Mouse (Mus musculus) gastrocnemius, adult 2 months (tissue): ENCODE results near the gene Vmn1r183. TPM values are rescaled to one million over a fixed set of nuclear protein-coding genes. Genes with fewer than 3 reads are reported as not detected.
"Not testable (repeated sequence)": the region's sequence is repeated elsewhere in the genome, so short reads cannot be mapped to it uniquely, and the experiment has no call there.

Experiments
- DNase-seq: peaks from one replicate; pipeline ENCODE4 v3.0.0; 2022
- H3K27ac ChIP-seq: fragments of 200-600 bp; 2 replicates; pipeline ENCODE4 v1.8.1; 2022; ENCODE audit warnings: mild to moderate bottlenecking
- H3K4me3 ChIP-seq: fragments of 200-600 bp; 2 replicates; pipeline ENCODE4 v1.8.1; 2022; ENCODE audit warnings: mild to moderate bottlenecking, moderate library complexity
- CTCF ChIP-seq: fragments of 200-600 bp; IDR thresholded peaks from 2 replicates; pipeline ENCODE4 v1.8.1; 2022; ENCODE audit warnings: antibody characterized with exemption, mild to moderate bottlenecking, moderate library complexity
- intact Hi-C: fragments of 180-260 bp; cut with DNase I; formaldehyde crosslinking; loops from one replicate; pipeline ENCODE4 v1.15.1; 2025
- long read RNA-seq, 2 experiments: library from polyadenylated mRNA; stranded (forward); transcript quantifications; one replicate each; pipeline ENCODE4 v2.0.0; 2021
- total RNA-seq, 2 experiments: library from RNA; stranded (reverse); gene quantifications; 2 replicates each; pipeline ENCODE4 v1.2.3; 2021

Vmn1r183 gene
- not detected for total RNA-seq
- long read RNA-seq, experiment 1 = 0 reads
- long read RNA-seq, experiment 2 = 0 reads

DNA sequence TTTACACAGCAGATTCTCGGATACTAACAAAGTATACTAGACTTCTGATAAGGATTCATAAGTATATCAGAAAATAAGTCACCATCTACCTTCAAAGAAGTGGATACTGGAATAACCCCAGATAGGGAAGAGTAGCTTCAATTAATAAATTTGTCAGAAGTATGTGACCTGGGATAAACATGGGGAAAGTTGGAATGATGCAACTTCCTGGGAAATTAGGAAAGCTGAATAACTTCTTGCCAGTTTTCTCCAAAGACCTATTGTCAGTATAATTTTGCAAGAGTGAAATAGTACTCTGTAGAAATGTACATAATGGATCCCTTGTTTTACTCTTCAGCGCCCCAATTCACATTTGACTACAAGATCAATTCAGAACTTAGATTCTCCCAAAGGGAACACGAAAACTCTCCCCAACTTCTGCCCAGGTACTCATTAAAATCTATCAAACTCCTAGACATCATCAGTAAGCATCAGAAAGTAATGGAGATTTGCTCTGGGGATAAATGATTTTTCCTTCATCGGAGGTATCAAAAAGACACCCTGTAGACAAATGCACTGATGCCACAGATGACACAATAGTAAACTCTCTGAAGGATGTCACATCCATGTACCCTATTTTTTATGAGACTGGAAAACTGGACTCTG lies at the start of gene Vmn1r183:
Vmn1r183 (plus strand) TSS at position 595 of the 645 bp plus-strand sequence.
- H3K4me3 ChIP-seq = no peak within 1 kb of the TSS
- H3K27ac ChIP-seq = no peak within 1 kb of the TSS
- intact Hi-C loops = no loop called here
- no peak for DNase-seq
- TF ChIP-seq CTCF = no peak

DNA sequence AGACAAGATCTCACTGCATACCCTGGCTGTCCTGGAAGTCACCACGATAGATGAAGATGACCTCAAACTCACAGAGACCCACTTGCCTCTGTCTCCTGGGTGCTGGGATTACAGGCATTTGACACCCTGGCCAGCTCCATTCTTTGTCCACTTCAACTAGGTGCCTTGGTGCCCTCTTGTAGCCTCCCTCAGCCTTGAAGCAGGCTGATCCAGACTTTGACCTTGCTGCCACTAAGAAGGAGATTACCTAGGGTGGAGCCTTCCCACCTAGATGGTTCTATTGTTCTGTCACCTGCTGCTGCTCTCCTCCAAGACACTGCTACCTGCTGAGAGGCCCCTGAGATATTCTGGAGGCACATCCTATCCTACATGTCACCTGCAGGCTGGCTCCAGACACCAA lies 21.4 kb downstream of the Vmn1r183 start:
- H3K4me3 ChIP-seq, H3K27ac ChIP-seq, intact Hi-C loops, DNase-seq: not testable (repeated sequence)

DNA sequence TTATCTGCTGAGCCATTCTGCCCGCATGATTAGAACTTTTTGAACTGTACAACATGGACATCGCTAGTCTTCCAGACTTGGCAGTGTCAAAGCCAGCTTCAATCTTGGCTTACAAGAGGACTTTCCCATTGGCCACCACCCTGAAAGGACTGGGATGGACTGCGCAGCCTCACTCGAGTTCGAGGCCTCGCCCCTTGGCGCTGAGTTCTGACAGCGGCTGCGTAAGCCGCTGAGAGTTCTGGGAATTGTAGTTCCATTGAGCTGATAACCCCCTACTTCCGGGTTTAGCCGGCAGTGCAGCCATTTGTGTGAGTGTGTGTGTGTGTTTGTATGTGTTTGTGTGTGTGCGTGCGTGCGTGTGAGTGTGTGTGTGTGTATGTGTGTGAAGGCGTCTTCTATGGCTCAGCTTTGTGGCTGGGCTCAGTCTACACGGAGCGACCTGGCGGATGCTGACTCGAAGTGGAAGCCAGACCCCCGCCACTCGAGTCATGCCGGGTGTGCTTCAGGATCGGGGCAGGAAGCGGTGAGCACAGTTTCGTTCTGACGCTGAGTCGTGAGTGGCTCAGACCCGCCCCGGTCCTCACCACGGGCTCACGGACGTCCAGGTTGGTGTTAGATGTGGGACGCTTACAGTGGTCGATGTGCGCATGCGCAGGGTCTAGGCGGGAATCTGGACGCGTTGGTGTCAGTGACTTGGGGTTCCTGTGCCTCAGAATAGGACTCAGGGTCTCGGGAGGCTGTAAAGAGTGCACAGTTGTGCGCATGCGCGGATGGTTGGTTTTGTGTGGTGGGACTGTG lies 28.8 kb downstream of the Vmn1r183 start, which contains the start of gene Zfp180:
Zfp180 (plus strand) TSS at position 291 of the 798 bp plus-strand sequence.
- H3K4me3 ChIP-seq = peak within 1 kb of the TSS; percentile 81
- TF ChIP-seq CTCF = no peak
- peak; percentile 98 for DNase-seq
- H3K27ac ChIP-seq = peak within 1 kb of the TSS; percentile 88
- intact Hi-C loops = loop anchor here (2.0 to 5.0 kb wide), 3 partner anchors 31 to 175 kb away; partner anchors contain the start of gene Zfp112

DNA sequence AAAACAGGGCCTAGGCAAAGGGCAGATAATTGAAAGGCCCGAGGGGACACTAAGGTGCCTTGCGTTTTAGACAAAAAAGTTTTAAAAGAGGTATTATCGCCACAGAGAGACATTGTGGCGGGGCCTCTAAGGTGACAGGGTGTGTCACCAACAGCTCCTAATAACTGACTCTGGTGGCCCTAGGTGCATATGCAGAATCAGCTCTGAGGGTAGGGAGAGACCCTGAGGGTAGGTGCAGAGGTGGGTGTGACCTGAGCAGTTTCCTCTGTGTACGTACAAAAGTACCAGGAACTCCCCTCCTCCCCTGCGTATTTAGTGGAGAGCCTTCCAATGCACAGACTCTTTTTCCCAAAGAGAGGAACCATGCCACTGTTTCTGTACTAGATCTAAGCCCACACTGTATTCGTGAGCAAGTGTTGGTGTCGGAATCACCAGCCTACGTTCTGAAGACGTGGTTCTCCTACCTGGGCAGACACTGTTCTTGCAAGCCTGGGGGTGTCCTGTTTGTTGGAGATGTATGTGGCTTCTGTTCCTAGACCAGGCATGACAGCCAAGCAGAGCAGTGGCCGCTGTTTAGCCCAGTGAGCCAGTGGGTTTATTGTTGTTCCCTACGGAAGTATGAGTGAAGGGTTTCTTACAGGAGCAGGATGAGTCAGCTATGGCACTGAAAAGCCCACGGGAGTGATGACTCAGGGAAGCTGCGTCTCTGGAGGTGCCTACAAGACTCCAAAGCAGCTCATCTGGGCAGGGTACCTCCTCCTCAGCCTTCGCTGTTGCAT lies 29.6 kb downstream of the Vmn1r183 start:
- no peak for DNase-seq
- Histone ChIP-seq H3K27ac (peak overlapping the region; percentile 88), H3K4me3 (peak overlapping the region; percentile 81)
- TF ChIP-seq CTCF = no peak
- intact Hi-C loops = loop anchor here (2.0 to 5.0 kb wide), 2 partner anchors 30 to 175 kb away; partner anchors contain the start of gene Zfp112

DNA sequence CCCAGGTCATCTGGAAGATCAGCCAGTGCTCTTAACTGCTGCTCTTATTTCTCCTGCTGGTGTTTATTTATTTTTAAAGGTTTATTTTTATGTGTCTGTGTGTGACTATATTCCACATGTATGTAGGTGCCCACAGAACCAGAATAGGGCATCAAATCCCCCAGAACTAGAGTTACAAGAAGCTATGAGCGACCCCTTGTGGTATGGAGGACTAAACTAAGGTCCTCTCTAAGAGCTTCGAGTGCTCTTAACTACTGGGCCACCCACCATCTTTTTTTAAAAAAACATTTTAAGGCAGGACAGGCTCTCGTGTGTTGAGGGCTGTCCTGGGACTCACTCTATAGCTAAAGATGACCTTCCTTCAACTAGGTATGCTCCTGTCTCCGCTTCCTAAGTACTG lies 33.8 kb downstream of the Vmn1r183 start:
- TF ChIP-seq CTCF = no peak
- Histone ChIP-seq H3K4me3 (no peak overlapping the region), H3K27ac (no peak overlapping the region)
- intact Hi-C loops = no loop called here
- no peak for DNase-seq

DNA sequence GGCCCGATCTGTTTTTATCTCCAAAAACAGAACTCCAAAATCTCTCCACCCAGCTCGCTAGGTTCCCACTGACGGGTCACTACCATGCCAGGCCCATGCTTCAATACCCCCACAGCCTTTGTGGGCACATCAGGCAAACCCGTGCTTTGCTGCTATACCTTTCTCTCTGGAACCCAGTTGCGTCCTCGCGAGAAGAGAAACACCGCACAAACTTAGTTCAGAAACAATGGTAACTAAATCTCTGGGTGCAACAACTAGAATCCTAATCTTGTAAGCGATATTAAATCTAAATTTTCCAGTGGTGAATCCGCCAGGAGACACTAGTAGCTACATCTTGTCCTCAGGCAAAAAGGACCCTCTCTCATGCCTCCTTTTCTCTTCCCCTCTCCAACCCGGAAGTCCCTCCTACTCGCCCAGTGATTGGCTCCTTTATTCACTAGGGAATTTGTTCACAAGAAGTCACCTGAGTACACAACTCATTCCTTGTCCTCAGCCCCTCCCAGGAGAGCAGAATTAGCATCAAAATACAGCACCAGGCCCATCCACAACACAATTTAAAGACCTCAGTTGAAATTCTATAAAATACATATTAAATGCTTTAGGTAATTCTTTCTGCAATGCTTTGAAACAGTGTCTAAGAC lies 34.6 kb downstream of the Vmn1r183 start:
- no peak overlapping the region for H3K4me3 ChIP-seq
- DNase-seq = no peak
- no peak overlapping the region for H3K27ac ChIP-seq
- intact Hi-C loops = no loop called here
- no peak for TF ChIP-seq CTCF

DNA sequence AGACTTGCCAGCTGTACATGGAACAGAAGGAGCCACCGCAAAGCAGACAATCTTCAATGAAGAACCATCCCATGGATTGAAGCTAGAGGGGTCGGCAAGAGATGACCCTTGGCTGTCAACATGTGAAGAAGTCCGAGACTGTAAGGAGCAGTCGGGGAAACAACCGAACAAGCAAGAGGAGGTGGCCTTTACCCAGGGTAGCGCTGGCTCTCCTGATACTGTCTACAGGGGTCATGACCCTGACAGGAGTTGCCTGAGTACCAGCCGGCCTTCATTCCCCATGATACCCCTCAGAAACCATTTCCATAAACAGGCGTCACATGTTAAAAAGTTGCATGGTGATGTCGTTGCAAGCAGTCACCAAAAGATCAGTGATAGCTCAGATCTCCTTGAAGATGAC lies 51.3 kb downstream of the Vmn1r183 start:
- TF ChIP-seq CTCF = no peak
- H3K27ac ChIP-seq = no peak overlapping the region
- no peak overlapping the region for H3K4me3 ChIP-seq
- intact Hi-C loops = no loop called here
- no peak for DNase-seq

DNA sequence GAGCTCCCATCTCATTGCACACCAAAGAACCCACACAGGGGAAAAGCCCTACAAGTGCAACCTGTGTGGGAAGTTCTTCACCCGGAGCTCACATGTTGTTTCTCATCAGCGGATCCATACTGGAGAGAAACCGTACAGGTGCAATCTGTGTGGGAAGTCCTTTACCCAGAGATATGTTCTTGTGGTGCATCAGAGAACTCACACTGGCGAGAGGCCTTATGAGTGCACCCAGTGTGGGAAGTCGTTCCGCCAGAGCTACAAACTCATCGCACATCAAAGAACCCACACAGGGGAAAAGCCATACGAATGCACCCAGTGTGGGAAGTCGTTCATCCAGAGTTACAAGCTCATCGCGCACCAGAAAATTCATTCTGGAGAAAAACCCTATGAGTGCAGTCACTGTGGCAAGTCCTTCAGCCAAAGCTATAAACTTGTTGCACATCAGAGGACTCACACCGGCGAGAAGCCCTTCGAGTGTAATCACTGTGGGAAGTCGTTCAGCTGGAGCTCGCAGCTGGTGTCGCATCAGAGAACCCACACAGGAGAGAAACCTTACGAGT lies 52.2 kb downstream of the Vmn1r183 start:
- TF ChIP-seq CTCF = no peak
- intact Hi-C loops = no loop called here

DNA sequence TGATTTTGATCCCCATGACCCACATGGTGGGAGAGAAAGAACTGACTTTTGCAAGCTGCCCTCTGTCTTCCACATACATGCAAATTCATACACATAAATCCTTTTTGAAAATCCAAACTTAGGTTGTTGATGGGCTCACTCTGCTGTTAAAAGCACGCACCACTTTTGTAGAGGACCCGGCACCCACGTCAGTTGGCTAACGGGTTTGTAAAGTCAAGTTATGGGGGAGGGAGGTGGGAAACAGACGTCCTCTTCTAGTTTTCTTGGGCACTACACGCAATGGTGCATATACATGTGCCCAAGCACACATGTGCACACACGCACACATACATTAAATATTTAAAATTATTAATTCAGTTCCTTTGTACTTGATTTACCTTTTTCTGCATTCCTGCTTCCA lies 57.8 kb downstream of the Vmn1r183 start:
- Histone ChIP-seq H3K27ac (no peak overlapping the region), H3K4me3 (no peak overlapping the region)
- intact Hi-C loops = loop anchor here (5.0 to 10.0 kb wide), 4 partner anchors 96 to 774 kb away; partner anchors contain the start of genes Rps19 and Zfp94
- no peak for TF ChIP-seq CTCF
- DNase-seq = no peak

More for the DNA sequence above, 52.2 kb downstream of the Vmn1r183 start:
- DNase-seq = no peak
- Histone ChIP-seq H3K4me3 (no peak overlapping the region), H3K27ac (no peak overlapping the region)

DNA sequence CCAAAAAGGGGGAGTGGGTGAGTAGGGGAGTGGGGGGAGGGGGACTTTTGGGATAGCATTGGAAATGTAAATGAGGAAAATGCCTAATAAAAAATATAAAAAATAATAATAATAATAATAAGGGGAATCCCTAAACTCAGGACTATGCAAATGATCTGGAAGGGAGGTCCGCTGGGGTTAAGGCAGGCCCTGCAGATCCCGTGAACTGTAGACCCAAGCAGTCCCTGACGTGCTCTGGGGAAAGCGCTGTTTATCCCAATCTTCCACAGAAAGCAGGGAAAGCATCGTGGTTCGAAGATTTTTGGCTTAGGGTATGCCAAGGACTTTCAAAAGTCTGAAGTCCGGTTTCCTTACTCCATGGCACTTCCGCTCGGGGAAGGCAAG lies 58.7 kb downstream of the Vmn1r183 start:
- intact Hi-C loops = loop anchor here (2.0 to 10.0 kb wide), 6 partner anchors 21 to 773 kb away; partner anchors contain the start of genes Rps19 and Zfp94
- Histone ChIP-seq H3K4me3 (peak overlapping the region; percentile 75), H3K27ac (peak overlapping the region; percentile 90)
- no peak for DNase-seq
- no peak for TF ChIP-seq CTCF

DNA sequence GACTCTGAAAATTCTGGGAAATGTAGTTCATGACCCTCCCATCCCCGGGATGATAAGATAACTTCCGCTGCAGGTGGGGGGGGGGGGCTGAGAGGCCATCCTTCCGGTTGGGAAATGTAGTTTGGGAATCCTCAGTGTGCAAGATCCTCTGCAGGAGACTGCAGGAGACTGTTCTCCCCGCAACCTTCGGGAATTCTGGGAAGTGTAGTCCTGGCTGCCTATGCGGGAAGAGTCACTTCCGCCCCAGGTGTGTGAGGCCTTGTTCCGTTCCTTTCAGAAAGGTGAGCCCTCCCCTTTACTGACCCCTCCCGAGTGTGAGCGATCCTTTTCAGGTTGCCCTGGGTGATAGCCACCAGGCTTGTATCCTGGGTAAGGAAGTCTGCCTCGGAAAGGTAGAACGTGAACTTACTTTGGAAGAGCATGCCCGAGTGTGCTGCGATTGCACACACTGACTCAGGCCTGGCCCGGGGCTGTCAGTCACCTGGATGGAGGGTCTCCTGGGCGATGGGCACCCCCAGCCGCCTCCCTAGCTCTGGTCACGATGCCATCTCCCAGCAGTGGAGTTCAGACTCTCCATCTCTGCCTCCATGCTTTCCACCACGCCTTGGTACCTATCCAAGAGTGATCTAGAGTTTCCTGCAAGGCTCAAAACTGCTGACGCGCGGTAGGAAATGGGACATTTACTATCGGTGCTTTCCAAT lies 59.3 kb downstream of the Vmn1r183 start, which contains the start of gene Zfp112:
Zfp112 (plus strand) TSS at position 159 of the 701 bp plus-strand sequence.
- no peak for TF ChIP-seq CTCF
- DNase-seq = peak; percentile 86
- peak within 1 kb of the TSS; percentile 75 for H3K4me3 ChIP-seq
- intact Hi-C loops = loop anchor here (2.0 to 10.0 kb wide), 6 partner anchors 20 to 772 kb away; partner anchors contain the start of genes Rps19 and Zfp94
- H3K27ac ChIP-seq = peak within 1 kb of the TSS; percentile 90
